Mouse (Mus musculus): ENCODE data around the gene Filip1.

Filip1 gene

GRCm38 (mm10) chr9:79979274-79979673 is 33.4 kb downstream of the Filip1 start:
- DNase-seq (ENCODE audit: low read depth, low spot score) = no peak

- no peak for DNase-seq (ENCODE audit: low read depth, low spot score)
Measured at GRCm38 (mm10) chr9:79978228-79979024, 34.2 kb downstream of the Filip1 start.

GRCm38 (mm10) chr9:79977549-79977971 is 35.1 kb downstream of the Filip1 start:
- DNase-seq (ENCODE audit: low read depth, low spot score) = no peak

- DNase-seq (ENCODE audit: low read depth, low spot score) = no peak
Measured at GRCm38 (mm10) chr9:79976789-79977188, 35.9 kb downstream of the Filip1 start.

GRCm38 (mm10) chr9:79975121-79975520 is 37.5 kb downstream of the Filip1 start:
- DNase-seq (ENCODE audit: low read depth, low spot score) = no peak

GRCm38 (mm10) chr9:79973582-79973981 is 39.1 kb downstream of the Filip1 start:
- DNase-seq (ENCODE audit: low read depth, low spot score) = no peak

GRCm38 (mm10) chr9:79972705-79973104 is 39.9 kb downstream of the Filip1 start:
- DNase-seq (ENCODE audit: low read depth, low spot score) = no peak

- no peak for DNase-seq (ENCODE audit: low read depth, low spot score)
Measured at GRCm38 (mm10) chr9:79971619-79972018, 41.0 kb downstream of the Filip1 start.

- DNase-seq (ENCODE audit: low read depth, low spot score) = peak; percentile 4
Measured at GRCm38 (mm10) chr9:79970659-79971118, 42.0 kb downstream of the Filip1 start.

- no peak for DNase-seq (ENCODE audit: low read depth, low spot score)
Measured at GRCm38 (mm10) chr9:79969544-79969943, 43.1 kb downstream of the Filip1 start.

- no peak for DNase-seq (ENCODE audit: low read depth, low spot score)
Measured at GRCm38 (mm10) chr9:79966711-79967487, 45.8 kb downstream of the Filip1 start.

- DNase-seq (ENCODE audit: low read depth, low spot score) = no peak
Measured at GRCm38 (mm10) chr9:79965600-79966392, 46.9 kb downstream of the Filip1 start.

GRCm38 (mm10) chr9:79965003-79965402 is 47.6 kb downstream of the Filip1 start:
- DNase-seq (ENCODE audit: low read depth, low spot score) = no peak

GRCm38 (mm10) chr9:79961630-79962285 is 50.9 kb downstream of the Filip1 start:
- peak; percentile 25 for DNase-seq (ENCODE audit: low read depth, low spot score)

GRCm38 (mm10) chr9:79960453-79960852 is 52.2 kb downstream of the Filip1 start:
- DNase-seq (ENCODE audit: low read depth, low spot score) = no peak

- no peak for DNase-seq (ENCODE audit: low read depth, low spot score)
Measured at GRCm38 (mm10) chr9:79958395-79958794, 54.3 kb downstream of the Filip1 start.

- no peak for DNase-seq (ENCODE audit: low read depth, low spot score)
Measured at GRCm38 (mm10) chr9:79954944-79955343, 57.7 kb downstream of the Filip1 start.

- no peak for DNase-seq (ENCODE audit: low read depth, low spot score)
Measured at GRCm38 (mm10) chr9:79951984-79952383, 60.7 kb downstream of the Filip1 start.

GRCm38 (mm10) chr9:79951339-79951738 is 61.3 kb downstream of the Filip1 start:
- no peak for DNase-seq (ENCODE audit: low read depth, low spot score)

GRCm38 (mm10) chr9:79950666-79951065 is 62.0 kb downstream of the Filip1 start:
- no peak for DNase-seq (ENCODE audit: low read depth, low spot score)

- no peak for DNase-seq (ENCODE audit: low read depth, low spot score)
Measured at GRCm38 (mm10) chr9:79950038-79950437, 62.6 kb downstream of the Filip1 start.
